ENCODE assay signal across 7 mouse cellular contexts in genomic region chr15:3356073-3356766, GRCm38 (mm10). TPM values are rescaled to one million over a fixed set of nuclear protein-coding genes. Genes with fewer than 3 reads are reported as not detected.
DNase-seq lines count a peak whose midpoint lies in the region; ATAC-seq and TF ChIP-seq lines count a peak whose summit lies in the region.

No protein-coding gene starts in this region.

- TF ChIP-seq CTCF in forebrain, postnatal 0 days (IDR thresholded peaks at IDR 0.05; ENCODE audit: low read depth) = peak; percentile 71

- WGBS in limb, embryonic 12.5 days = 56% methylated on average over 4 of the region's 4 CpGs
- 60% methylated on average over 4 of the region's 4 CpGs for WGBS in limb, embryonic 10.5 days
- WGBS in forebrain, postnatal 0 days = 46% methylated on average over 4 of the region's 4 CpGs

- DNase-seq in limb, embryonic 10.5 days (ENCODE audit: low spot score) = no peak
- peak; percentile 2 for DNase-seq in ZHBTc4 (ENCODE audit: low read depth, low spot score)
- peak; percentile 44 for DNase-seq in forebrain, postnatal 0 days
- DNase-seq in lung, postnatal 36 days = peak; percentile 9
- no peak for DNase-seq in ovary, postnatal 10 days (ENCODE audit: low spot score)
- no peak for DNase-seq in urinary bladder, postnatal 25 days (ENCODE audit: low spot score)

- no peak overlapping the region for H3K9ac ChIP-seq in limb, embryonic 12.5 days (replicated peaks)
- no peak overlapping the region for H3K9ac ChIP-seq in forebrain, postnatal 0 days

- H3K27ac ChIP-seq in limb, embryonic 12.5 days = no peak overlapping the region
- no peak overlapping the region for H3K27ac ChIP-seq in limb, embryonic 10.5 days
- H3K27ac ChIP-seq in forebrain, postnatal 0 days (ENCODE audit: low read depth, low read length) = no peak overlapping the region

- no peaks in the 10 kb centered on the region for H3K36me3 ChIP-seq in limb, embryonic 12.5 days
- H3K36me3 ChIP-seq in limb, embryonic 10.5 days = no peaks in the 10 kb centered on the region
- H3K36me3 ChIP-seq in forebrain, postnatal 0 days (ENCODE audit: insufficient read depth) = no peaks in the 10 kb centered on the region

- H3K27me3 ChIP-seq in limb, embryonic 12.5 days = no peaks in the 10 kb centered on the region
- H3K27me3 ChIP-seq in limb, embryonic 10.5 days (ENCODE audit: low read depth, poor library complexity, severe bottlenecking) = no peaks in the 10 kb centered on the region
- H3K27me3 ChIP-seq in forebrain, postnatal 0 days (ENCODE audit: insufficient read depth, low read length) = no peaks in the 10 kb centered on the region

- H3K9me3 ChIP-seq in limb, embryonic 12.5 days = no peaks in the 10 kb centered on the region
- no peaks in the 10 kb centered on the region for H3K9me3 ChIP-seq in limb, embryonic 10.5 days (replicated peaks)
- H3K9me3 ChIP-seq in forebrain, postnatal 0 days (ENCODE audit: low read length) = no peaks in the 10 kb centered on the region

- H3K4me3 ChIP-seq in limb, embryonic 12.5 days (replicated peaks) = no peak overlapping the region
- H3K4me3 ChIP-seq in limb, embryonic 10.5 days = no peak overlapping the region
- peak overlapping the region; percentile 5; the same call in 1 of the 2 replicates for H3K4me3 ChIP-seq in forebrain, postnatal 0 days (ENCODE audit: low read depth, low read length)

- no peak for ATAC-seq in limb, embryonic 12.5 days (ENCODE audit: insufficient number of reproducible peaks, insufficient read depth, low FRiP score, low TSS enrichment, low read depth)
- peak; percentile 72 for ATAC-seq in forebrain, postnatal 0 days

- H3K4me2 ChIP-seq in limb, embryonic 12.5 days = peak overlapping the region; percentile 35
- H3K4me2 ChIP-seq in forebrain, postnatal 0 days (ENCODE audit: low read depth) = peak overlapping the region; percentile 31

- H3K4me1 ChIP-seq in limb, embryonic 12.5 days (replicated peaks) = no peaks in the 10 kb centered on the region
- H3K4me1 ChIP-seq in limb, embryonic 10.5 days = no peaks in the 10 kb centered on the region
- peaks cover 3% of the 10 kb centered on the region; the same call in 1 of the 2 replicates for H3K4me1 ChIP-seq in forebrain, postnatal 0 days (ENCODE audit: insufficient read depth)

RNA-seq across cellular contexts. Expression of gene Ccdc152, which starts 52.9 kb away (rescaled TPM):
- 0.15 and 0.26 TPM in 2 replicates for polyA plus RNA-seq in limb, embryonic 12.5 days (2016; fragmentation: Nextera tagmentation; extraction: Ambion mirVana)
- not detected in 2 replicates for polyA plus RNA-seq in limb, embryonic 10.5 days (2016; fragmentation: Nextera tagmentation; extraction: Ambion mirVana)
- total RNA-seq in forebrain, postnatal 0 days (2014; rRNA removed) = not detected in 2 replicates
- polyA plus RNA-seq in forebrain, postnatal 0 days (2015; fragmentation: Nextera tagmentation; extraction: Ambion mirVana) = 0.29 and 0.36 TPM in 2 replicates

Comparison
In these comparisons a context has a peak if more than half of its experiments do, and no peak if none do; other contexts are left out.
1. DNase-seq: peak in ZHBTc4 (single experiment), forebrain, postnatal 0 days (single experiment) and lung, postnatal 36 days (single experiment); none in limb, embryonic 10.5 days (single experiment), ovary, postnatal 10 days (single experiment) and urinary bladder, postnatal 25 days (single experiment).